Mouse (Mus musculus) small intestine, adult 10 weeks (tissue): ENCODE measurements around the gene Syf2. TPM values are rescaled to one million over a fixed set of nuclear protein-coding genes. Genes with fewer than 3 reads are reported as not detected.

ENCODE experiments used
- polyA plus RNA-seq: library from polyadenylated mRNA; stranded (reverse); fragments of 350-450 nt; fragmentation: Illumina TruSeq; extraction: RNeasy Lipid Tissue Mini Kit (QIAGEN cat#74804); gene quantifications from one replicate; pipeline ENCODE4 v1.2.3, GENCODE M21; 2014; ENCODE audit warnings: low replicate concordance

Syf2 gene
- 52.7 TPM for polyA plus RNA-seq

DNA sequence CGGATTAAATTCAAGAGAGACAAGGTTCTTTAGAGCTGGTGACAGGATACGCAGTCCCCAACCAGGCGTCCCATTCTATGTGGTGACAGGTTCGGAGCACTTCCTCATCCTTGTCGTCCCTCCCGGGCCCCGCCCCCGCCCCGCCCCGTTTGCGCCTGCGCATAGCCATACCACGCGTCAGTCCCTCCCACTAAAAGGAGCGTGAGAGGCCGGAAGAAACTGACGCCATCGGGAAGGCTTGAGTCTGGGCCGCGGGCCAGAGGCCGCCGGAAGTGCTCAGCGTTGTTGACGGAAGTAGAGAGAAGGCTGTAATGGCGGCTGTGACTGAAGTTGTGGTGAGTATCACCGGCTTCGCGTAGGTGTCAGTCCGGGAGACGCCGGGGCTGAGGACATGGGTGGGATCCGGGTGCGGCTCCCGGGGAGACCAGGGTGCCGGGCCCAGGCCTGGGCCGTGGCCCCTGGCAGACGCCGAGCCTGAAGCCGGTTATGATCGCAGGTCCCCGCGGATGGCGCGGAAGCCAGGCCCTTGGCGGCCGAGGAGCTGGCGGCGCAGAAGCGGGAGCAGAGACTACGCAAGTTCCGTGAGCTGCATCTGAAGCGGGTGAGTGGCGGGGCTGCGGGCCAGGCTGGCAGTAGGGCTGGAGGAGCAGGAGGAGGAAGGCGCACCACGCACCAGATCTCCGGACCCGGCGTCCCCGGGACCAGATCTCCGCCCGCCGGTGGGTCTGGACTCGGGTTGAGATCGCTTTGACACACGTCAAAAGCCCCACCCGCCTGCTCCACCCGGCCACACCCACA lies at the start of gene Syf2:
TSS of gene Syf2 (plus strand) at position 215 of the 798 bp plus-strand sequence.

DNA sequence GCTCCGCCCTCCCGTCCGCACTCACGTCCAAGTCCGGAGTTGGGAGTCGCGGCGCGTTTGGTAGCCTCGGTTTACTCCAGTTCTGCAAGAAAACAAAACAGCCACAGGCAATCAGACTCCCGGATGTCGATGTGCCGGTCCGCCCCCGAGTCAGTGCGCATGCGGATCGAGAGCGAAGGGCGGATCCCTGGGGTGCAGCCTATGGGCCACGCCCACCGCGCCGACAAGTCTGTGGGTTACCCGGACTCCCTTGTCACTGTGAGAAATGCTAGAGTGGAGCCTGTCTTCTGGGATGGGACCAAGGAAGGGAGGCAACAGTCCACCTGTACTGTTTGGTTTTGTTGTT lies 15.9 kb upstream of the Syf2 start, which contains the start of gene Tmem50a:
TSS of gene Tmem50a (minus strand) at position 161 of the 346 bp plus-strand sequence.

DNA sequence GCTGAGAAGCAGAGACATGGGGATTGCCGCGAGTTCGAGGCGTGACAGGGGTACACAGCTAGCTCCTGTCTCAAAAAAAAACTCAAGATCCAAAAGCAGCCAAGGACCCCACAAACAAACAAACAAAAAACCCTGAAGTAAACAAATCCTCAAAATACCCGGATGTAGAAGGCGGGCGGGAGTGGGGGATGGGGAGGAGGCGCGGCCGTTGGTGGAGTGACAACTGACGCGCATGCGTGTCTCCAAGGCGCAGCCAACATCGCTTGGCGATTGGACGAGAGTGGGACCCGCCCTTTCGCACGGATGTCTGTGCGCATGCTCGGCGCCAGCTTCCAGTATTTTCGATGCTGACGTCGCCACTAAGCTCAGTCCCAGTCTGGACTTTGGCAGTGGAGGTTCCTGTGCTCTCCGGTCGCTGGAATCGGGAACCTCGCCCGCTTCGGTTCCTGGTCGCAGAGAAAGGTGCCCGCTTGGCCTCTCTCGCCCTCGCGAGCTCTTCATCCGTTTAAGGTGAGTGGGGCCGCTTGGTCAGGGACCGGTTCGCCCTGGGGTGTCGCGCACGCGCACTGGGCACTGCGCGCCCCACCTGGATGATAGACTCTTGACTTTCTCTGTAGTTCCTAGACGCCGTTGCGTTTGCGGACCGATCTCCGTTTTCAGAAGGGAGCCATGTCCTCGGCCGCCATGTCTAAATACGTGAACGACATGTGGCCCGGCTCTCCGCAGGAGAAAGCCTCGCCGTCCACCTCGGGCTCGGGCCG lies 7.3 kb upstream of the Syf2 start, which contains the start of gene Rsrp1:
TSS of gene Rsrp1 (plus strand) at position 335 of the 761 bp plus-strand sequence.

Other genes starting within 250 kb of the Syf2 start
- gene Man1c1, start 226.6 kb upstream of the Syf2 start, polyA plus RNA-seq: 1.0 TPM
- gene Ldlrap1, start 162.9 kb upstream of the Syf2 start, polyA plus RNA-seq: 0.45 TPM
- 30.2 TPM for gene Maco1, start 77.6 kb upstream of the Syf2 start, polyA plus RNA-seq
- not detected for gene Rhd, start 66.4 kb upstream of the Syf2 start, polyA plus RNA-seq
- gene Tmem50a, start 15.9 kb upstream of the Syf2 start, polyA plus RNA-seq: 22.2 TPM
- gene Rsrp1, start 7.3 kb upstream of the Syf2 start, polyA plus RNA-seq: 1,531 TPM
- gene Runx3, start 189.8 kb downstream of the Syf2 start, polyA plus RNA-seq: 0.82 TPM